Mouse (Mus musculus) brown adipose tissue, adult 24 weeks (tissue): ENCODE measurements around the gene Clta. TPM values are rescaled to one million over a fixed set of nuclear protein-coding genes. Genes with fewer than 3 reads are reported as not detected.
A peak's percentile ranks its signal among the peaks of the same experiment; 100 is the strongest.

ENCODE experiments used
- H3K27ac ChIP-seq: fragments of 200-500 bp; replicated peaks from 2 replicates; pipeline ENCODE4 v1.5.1; 2012; ENCODE audit warnings: low read depth, mild to moderate bottlenecking, low read length
- H3K4me1 ChIP-seq: fragments of 200-500 bp; 2 replicates; pipeline ENCODE4 v1.6.1; 2012; ENCODE audit warnings: low read length, mixed read lengths; ENCODE audit not compliant: control insufficient read depth, insufficient read depth, insufficient read length
- H3K4me3 ChIP-seq: fragments of 200-500 bp; 2 replicates; pipeline ENCODE4 v1.5.1; 2012; ENCODE audit warnings: low read depth, mild to moderate bottlenecking, low read length, moderate library complexity; ENCODE audit not compliant: insufficient read depth
- polyA plus RNA-seq: library from polyadenylated mRNA; stranded (reverse); fragments of >200 nt; gene quantifications from 2 replicates; pipeline ENCODE4 v1.2.4, GENCODE M21; 2012; ENCODE audit not compliant: missing spikeins, insufficient read depth, insufficient read length

Clta gene
- polyA plus RNA-seq = 97.5 and 140 TPM in 2 replicates

DNA sequence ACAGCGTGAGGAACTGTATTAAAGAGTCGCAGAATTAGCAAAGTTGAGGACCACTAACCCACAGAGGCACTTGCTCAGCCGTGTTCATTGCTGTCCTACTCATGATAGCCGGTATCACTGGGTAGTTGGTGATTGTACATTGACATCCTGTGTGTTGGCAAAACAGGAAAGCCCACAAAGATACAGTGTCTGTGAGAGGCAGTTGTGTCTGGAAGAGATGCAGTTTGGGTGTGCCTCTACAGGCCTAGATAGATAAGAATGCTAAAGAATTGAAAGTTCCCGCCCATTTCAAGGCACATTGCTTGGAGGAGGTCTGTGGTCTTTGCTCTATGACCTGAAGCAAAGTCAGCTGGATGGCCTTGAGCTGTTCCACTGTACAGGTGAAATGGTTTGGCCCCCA is at the start of gene Clta:
Gene Clta, plus strand, starts transcription at position 327 of the 400 bp plus-strand sequence.
- no peak within 1 kb of the TSS for H3K27ac ChIP-seq
- H3K4me3 ChIP-seq = no peak within 1 kb of the TSS
- H3K4me1 ChIP-seq = no peaks in the 10 kb centered on the region

DNA sequence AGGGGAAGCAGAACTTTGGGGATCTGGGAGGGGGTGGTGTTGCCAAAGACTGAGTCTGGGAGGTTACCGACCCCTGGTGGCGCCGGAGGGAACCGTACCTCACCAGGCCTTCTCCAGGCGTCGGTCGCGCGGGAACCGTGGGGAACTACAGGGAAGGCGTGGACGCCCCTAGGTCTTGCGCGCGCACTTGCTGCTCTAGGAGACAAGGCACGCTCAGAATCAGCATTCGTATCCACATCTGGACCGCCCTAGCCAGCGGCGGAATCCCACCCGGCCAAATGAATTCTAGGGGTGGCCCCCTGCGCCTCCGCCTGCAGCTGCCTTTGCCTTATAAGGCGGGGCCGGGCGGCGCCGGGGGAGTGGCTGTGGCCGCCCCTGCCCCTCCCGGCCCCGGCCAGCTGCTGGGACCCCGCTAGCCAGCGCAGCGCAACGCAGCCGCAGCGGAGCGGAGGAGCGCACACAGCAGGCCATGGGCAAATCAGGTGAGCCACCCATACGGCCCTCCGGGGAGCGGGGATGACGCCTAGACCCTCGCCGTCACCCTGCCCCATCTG is 46.9 kb upstream of the Clta start, which contains the start of gene Glipr2:
Gene Glipr2, plus strand, starts transcription at position 110 of the 554 bp plus-strand sequence.
- peak within 1 kb of the TSS; percentile 14 for H3K27ac ChIP-seq
- H3K4me1 ChIP-seq = no peaks in the 10 kb centered on the region; the same call in 1 of the 2 replicates

GRCm38 (mm10) chr4:43957846-43958461 is 46.3 kb upstream of the Clta start:
- Histone ChIP-seq H3K4me3 (peak overlapping the region; percentile 61), H3K4me1 (no peaks in the 10 kb centered on the region; the same call in 1 of the 2 replicates), H3K27ac (peak overlapping the region; percentile 14)

More for the DNA sequence above, 46.9 kb upstream of the Clta start, which contains the start of gene Glipr2:
- peak within 1 kb of the TSS; percentile 61 for H3K4me3 ChIP-seq

DNA sequence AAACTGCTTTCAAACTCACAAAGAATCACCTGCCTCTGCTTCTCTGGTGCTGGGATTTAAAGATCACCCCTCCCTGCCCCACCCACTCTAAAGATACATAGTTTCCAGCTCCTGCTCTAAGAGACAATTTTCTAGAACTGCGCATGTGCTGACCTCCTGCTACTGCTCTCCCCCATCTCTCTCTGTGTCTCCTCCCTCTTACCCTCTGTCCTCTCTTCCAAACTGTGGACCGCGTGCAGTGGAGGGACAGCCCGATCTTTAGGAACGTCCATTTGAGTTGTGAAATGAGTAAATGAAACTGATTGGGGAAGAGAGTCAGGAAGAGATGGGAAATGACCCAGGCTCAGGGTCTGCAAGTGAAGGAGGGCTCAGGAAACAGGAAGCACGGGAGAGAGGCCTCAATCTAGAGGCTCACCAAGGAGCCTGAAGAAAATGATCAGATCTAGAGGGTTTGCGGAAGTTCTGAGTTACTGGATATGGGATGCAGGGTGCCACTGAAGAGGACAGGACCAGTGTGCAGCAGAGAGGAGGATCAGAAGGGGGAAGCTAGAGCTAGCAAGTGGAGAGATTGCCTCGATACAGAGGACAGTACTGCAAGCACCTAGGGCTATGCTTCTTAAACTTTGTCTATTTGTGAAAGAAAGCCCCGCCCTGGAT is 44.6 kb upstream of the Clta start:
- Histone ChIP-seq H3K27ac (no peak overlapping the region), H3K4me3 (no peak overlapping the region), H3K4me1 (no peaks in the 10 kb centered on the region; the same call in 1 of the 2 replicates)

DNA sequence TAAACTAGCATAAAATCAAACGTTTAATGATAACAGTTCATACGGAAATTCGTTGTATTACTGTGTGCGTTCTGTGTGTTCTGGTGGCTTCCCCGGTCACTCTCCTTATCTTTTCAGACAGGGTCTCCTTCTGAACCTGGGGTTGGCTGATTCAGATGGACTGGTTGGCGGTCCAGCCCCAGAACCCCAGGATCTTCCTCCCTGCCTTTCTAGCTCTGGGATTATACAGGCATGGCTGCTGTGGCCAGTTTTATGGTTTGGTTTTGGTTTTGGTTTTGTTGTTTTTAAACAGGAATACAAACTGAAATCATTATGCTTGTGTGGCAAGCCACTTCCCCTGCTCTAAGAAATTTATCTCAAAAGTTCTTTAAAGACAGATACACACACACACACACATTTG is 44.0 kb upstream of the Clta start:
- no peak overlapping the region for H3K27ac ChIP-seq
- H3K4me1 ChIP-seq = peaks cover 4% of the 10 kb centered on the region
- no peak overlapping the region for H3K4me3 ChIP-seq

GRCm38 (mm10) chr4:43964326-43964833 is 39.9 kb upstream of the Clta start:
- no peak overlapping the region for H3K27ac ChIP-seq
- no peak overlapping the region for H3K4me3 ChIP-seq
- peaks cover 4% of the 10 kb centered on the region; the same call in 1 of the 2 replicates for H3K4me1 ChIP-seq

- Histone ChIP-seq H3K4me1 (peaks cover 4% of the 10 kb centered on the region; the same call in 1 of the 2 replicates), H3K27ac (no peak overlapping the region)
These were observed 39.1 kb upstream of the Clta start for GRCm38 (mm10) chr4:43964951-43965684.

DNA sequence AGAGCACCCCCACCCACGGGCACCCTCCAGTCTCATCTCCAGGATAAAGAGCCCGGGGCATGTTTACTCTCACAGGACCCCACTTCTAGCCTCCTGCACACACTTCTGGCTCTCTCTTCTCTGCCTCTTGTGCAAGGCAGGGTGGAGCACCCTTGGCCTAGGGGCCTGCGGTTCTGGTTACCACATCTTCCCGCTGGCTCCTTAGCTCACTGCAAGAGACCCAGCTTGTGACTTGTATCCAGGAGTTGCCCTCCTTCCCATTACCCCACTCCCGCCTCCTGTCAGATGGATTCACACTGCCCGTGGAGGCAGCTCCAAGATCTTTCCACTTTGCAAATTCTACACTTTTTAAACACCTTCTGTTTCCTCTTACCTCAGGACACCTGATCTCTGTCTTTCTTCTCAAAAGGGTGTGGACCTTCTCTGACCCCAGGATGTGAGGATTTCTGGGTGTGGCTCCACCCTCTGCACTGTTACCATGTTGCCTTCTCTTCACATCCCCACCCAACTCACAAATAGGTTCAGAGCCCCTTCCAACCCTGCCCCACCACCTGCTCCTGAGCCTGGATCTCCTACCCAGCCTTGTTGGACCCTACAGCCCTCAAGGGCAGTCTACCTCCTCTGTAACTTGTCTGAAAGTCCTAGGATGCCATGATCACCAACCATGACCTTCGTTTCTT is 38.3 kb upstream of the Clta start:
- peaks cover 4% of the 10 kb centered on the region; the same call in 1 of the 2 replicates for H3K4me1 ChIP-seq
- no peak overlapping the region for H3K4me3 ChIP-seq
- H3K27ac ChIP-seq = no peak overlapping the region

More at GRCm38 (mm10) chr4:43964951-43965684, 39.1 kb upstream of the Clta start:
- no peak overlapping the region for H3K4me3 ChIP-seq

- Histone ChIP-seq H3K4me3 (no peak overlapping the region), H3K4me1 (peaks cover 11% of the 10 kb centered on the region; the same call in 1 of the 2 replicates), H3K27ac (no peak overlapping the region)
These were observed 35.6 kb upstream of the Clta start for GRCm38 (mm10) chr4:43968650-43969049.

DNA sequence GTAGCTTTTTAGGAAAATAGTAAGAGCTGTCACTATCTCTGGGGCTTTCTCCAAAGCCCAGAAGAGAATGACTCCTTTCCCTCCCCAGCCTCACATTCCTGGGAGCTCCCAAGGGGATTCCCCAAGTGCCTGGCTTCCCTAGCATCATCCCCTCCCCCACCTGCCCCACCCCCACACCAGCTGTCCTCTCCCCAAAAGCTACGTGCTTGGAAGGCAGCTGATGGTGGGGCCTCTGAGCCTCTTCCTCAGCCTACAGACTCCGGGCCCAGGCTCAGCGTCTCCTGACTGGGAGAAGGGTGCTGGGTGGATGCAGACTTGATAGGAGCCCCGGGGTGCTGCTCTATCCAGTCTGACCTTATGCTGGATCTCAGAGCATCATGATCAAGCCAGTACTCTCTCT is 34.9 kb upstream of the Clta start:
- Histone ChIP-seq H3K27ac (no peak overlapping the region), H3K4me1 (peaks cover 13% of the 10 kb centered on the region; the same call in 1 of the 2 replicates), H3K4me3 (no peak overlapping the region)

DNA sequence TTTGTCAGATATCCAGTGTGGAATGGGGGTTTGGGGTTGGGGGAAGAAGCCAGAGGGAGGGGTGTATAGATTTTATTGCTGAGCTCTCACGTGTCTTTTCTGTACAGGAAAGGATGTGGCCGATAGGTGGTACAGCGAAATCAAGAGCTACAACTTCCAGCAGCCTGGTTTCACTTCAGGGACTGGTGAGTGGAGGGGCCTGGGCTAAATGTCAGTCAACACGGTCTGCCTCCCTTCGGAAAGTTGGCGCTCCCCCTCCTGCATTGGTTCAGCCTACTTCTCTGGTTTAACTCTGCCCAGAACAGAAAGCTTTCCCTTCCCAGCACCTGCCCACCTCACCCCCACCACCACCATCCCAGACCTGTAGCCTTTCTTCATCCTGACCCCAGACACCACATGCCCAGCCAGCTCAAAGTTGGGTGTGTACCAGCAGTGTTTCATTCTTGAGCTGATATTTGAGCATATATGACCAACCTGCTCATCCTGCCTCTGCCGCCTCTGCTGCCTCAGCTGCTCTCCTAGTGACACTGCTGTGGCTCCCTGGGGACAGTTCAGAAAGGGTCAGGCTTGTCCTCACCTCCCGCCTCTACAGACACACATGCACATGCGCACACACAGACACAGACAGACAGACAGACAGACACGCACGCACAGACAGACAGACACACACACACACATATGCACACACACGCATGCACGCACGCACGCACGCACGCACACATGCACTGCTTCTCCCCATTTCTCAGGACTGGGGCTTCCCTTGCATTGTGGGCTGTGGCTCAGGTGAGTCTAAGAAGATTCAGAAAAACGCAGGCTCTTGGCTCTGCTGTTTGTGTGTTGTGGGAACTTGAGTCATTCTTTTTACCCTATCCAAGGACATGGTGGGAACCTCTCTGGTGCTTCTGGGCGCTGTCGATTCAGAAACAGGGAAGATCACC is 33.6 kb upstream of the Clta start:
- H3K4me3 ChIP-seq = no peak overlapping the region
- H3K4me1 ChIP-seq = peaks cover 10% of the 10 kb centered on the region; the same call in 1 of the 2 replicates
- no peak overlapping the region for H3K27ac ChIP-seq

- Histone ChIP-seq H3K4me3 (0 out of 2 replicates have a peak overlapping the region, but pooled peaks have one; percentile 13), H3K4me1 (peaks cover 10% of the 10 kb centered on the region; the same call in 1 of the 2 replicates), H3K27ac (peak overlapping the region; percentile 36)
These were observed 32.6 kb upstream of the Clta start for GRCm38 (mm10) chr4:43971541-43972136.

DNA sequence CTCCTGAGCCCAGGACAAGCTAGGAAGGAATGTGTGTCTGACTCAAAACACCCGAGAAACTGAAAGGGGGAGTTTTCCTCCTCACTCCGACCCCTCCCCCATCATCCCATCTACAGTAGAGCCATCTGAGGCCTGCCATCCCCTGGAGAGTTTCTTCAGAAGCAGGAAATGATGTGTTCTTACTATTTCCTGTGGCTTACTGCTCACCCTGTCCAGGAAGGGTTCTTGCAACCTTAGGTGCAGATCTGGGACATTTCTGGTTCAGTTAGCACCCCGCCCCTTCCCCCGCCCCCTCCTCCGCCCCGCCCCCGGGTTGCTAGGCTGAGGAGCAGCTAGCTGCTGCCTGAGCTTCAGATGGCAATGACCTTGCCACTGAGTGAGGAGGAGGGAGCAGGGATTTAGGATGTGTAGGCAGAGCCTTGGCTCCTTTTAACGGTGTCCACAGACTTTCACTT is 32.1 kb upstream of the Clta start:
- 0 out of 2 replicates have a peak overlapping the region, but pooled peaks have one; percentile 13 for H3K4me3 ChIP-seq
- H3K4me1 ChIP-seq = peaks cover 10% of the 10 kb centered on the region; the same call in 1 of the 2 replicates
- peak overlapping the region; percentile 56 for H3K27ac ChIP-seq
